Mouse (Mus musculus): ENCODE measurements around the gene Serpinb6e.

Serpinb6e gene

DNA sequence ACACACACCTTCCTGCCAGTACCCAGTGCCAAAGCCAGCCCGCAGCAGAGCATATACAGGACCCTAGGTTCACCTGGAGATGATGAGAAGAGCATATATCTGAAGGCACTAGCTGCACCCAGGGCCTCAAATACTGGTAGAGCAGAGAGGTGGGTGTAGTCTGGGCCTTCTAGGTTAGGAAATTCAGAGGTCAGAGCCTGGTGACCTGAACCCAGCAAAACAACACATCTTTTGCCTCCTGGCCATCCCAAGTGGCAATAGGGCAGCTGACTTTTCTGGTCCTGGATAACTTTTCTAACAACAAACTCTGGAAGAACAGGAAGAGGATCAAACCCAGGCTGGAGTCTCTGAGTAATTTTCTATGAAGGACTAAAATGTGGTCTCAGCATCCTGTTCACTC, at the start of gene Serpinb6e:
TSS of gene Serpinb6e (minus strand) at position 101 of the 400 bp plus-strand sequence.
- DNase-seq (ENCODE audit: low read depth) = no peak

DNA sequence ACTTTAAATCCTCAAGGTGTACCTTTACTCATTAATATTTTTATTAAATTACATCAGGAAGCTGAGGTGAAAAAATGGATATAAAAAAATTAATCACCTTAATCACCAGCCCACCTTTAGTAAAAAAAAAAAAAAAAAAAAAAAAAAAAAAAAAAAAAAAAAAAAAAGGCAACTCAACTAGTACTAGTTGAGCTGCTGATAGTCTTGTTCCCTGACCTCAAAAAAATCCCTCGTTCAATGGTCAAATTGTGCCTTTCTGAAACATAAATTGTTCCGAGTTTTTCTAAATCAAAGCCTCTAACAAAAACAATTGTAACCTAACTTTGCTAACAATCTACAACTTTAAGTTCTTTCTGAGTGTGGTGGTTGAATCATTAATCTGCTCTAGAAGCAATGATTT, 12.5 kb downstream of the Serpinb6e start:
- no peak for DNase-seq (ENCODE audit: low read depth)

DNA sequence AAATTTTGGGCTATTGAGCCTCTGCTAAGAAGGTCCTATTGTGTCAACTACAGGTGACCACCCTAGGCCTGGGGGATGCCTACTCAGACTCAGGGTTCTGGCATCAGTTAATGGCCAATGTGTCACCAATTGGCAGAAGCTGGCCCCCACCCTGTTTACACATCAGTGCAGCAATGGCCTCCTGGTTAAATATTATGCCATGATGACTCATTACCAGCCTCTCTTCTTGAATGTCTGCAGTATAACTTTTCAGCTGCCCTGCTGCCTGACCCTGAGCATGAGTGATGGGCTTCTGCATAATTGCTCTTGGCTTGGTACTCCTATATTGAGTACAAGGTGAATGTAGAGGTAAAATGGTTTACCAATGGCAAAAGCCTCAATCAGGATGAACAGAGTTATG, 19.8 kb downstream of the Serpinb6e start:
- no peak for DNase-seq (ENCODE audit: low read depth)

DNA sequence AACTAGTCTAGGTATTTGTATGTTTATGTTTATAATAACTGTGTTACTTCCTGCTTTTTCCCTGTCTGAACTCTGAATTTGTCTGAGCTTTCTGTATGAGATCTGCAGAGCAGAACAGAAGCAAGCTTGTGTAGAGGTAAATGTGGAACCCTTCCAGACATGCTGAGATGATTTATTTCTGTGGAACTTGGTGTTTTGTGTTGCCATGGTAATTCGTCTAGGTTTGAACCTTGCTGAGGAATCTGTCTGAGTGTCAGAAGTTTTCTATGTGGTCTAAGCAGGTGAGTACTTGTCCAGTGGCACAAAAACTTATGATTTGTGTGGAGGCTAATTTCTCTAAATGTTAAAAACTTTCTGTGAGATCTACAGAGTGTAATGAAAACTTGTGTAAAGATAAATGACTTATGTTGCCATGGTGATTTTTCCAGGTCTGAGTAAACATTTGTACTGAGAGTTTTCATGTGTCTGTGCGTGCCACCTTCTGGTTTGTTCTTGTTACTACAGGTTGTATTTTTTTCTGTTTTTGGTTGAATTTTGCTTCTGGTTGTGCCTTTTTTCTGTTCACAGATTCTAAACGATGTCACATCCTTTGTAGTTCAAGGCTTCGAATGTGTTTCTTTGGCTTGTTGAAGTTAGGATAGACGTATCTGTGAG, 21.6 kb downstream of the Serpinb6e start:
- no peak for DNase-seq (ENCODE audit: low read depth)

All from naive thymus-derived CD4-positive, alpha-beta T cell, adult 2 months (primary cell).